Mouse (Mus musculus): ENCODE measurements around the gene Tspan17. TPM values are rescaled to one million over a fixed set of nuclear protein-coding genes. Genes with fewer than 3 reads are reported as not detected.

The Tspan17 gene
- polyA plus RNA-seq, 1 experiment: 26.6 TPM

DNA sequence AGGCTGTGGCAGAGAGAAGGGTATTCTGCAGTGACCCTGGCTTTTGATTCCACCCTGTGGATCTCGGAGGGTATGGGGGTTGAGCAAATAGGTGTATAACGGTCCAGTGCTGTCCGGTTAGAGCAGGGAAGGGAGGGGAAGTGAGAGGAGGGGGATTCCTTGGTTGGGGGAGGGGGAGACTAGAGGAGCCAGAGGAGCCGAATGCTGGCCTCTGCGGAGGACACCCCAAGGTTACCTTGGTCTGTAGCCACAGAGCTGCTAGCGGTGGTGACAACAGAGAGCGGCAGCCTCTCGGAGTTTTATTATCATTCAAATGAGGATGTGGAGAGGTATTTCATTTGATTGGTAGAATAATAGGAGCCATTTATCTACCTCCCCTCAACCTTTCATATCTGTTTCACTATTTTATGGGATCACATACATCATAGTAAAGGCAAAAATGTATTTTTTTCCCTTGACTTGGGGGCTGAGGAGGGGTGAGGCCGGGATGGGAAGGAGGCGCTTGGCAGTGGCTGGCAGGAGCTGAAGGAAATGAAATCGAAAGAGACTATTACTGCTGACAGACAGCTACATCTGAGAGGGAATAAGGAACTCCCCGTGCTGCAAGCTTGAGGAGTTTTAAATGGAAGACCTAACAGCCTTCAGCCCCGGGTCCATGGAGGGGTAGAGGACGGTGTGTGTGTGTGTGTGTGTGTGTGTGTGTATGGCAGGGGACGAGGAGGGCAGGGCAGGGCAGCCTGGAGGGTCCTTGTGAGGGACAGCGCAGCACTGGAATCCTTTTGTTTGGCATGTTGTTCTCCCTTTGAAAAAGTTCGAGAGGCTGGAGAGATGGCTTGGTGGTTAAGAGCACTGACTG is 29.4 kb downstream of the Tspan17 start:
- H3K79me2 ChIP-seq (ENCODE audit: control insufficient read depth, insufficient read depth): no peaks in the 10 kb centered on the region
- no peak for TF ChIP-seq MAX (IDR thresholded peaks at IDR 0.05)
- no peak for TF ChIP-seq USF1 (IDR thresholded peaks at IDR 0.05; ENCODE audit: low read depth)
- TF ChIP-seq CEBPB (IDR thresholded peaks at IDR 0.05; ENCODE audit: low read depth): no peak
- TF ChIP-seq MYOG (IDR thresholded peaks at IDR 0.05; ENCODE audit: control insufficient read depth, extremely low read depth, insufficient read length): no peak
- no peak for TF ChIP-seq MYOD1 (IDR thresholded peaks at IDR 0.05; ENCODE audit: control insufficient read depth, insufficient read length, low read depth)
- TF ChIP-seq FOSL1 (IDR thresholded peaks at IDR 0.05; ENCODE audit: insufficient read depth, low read length, poor library complexity, severe bottlenecking): no peak
- TF ChIP-seq CTCF (IDR thresholded peaks at IDR 0.05; ENCODE audit: control insufficient read depth, insufficient read depth, insufficient read length): no peak

GRCm38 (mm10) chr13:54821106-54821505 is 31.9 kb downstream of the Tspan17 start:
- Histone ChIP-seq H3K4me3 (ENCODE audit: insufficient read depth, poor library complexity, severe bottlenecking) (no peak overlapping the region), H3K79me3 (ENCODE audit: low read depth) (no peaks in the 10 kb centered on the region), H3K79me2 (ENCODE audit: control insufficient read depth, insufficient read depth) (no peaks in the 10 kb centered on the region), H3K36me3 (ENCODE audit: control insufficient read depth, insufficient read depth) (no peaks in the 10 kb centered on the region), H3ac (ENCODE audit: control insufficient read depth, insufficient read length, low read depth) (no peak overlapping the region), H3K27me3 (ENCODE audit: control insufficient read depth, insufficient read depth, insufficient read length) (no peaks in the 10 kb centered on the region)
- TF ChIP-seq MYOG (IDR thresholded peaks at IDR 0.05; ENCODE audit: control insufficient read depth, extremely low read depth, insufficient read length): no peak
- TF ChIP-seq USF1 (IDR thresholded peaks at IDR 0.05; ENCODE audit: low read depth): no peak
- TF ChIP-seq MYOD1 (IDR thresholded peaks at IDR 0.05; ENCODE audit: control insufficient read depth, insufficient read length, low read depth): no peak
- TF ChIP-seq CTCF (IDR thresholded peaks at IDR 0.05; ENCODE audit: control insufficient read depth, insufficient read depth, insufficient read length): no peak
- no peak for TF ChIP-seq CEBPB (IDR thresholded peaks at IDR 0.05; ENCODE audit: low read depth)

More for the DNA sequence above, 29.4 kb downstream of the Tspan17 start:
- H3K4me3 ChIP-seq (ENCODE audit: insufficient read depth, poor library complexity, severe bottlenecking): no peak overlapping the region
- no peaks in the 10 kb centered on the region for H3K27me3 ChIP-seq (ENCODE audit: control insufficient read depth, insufficient read depth, insufficient read length)
- no peaks in the 10 kb centered on the region for H3K79me3 ChIP-seq (ENCODE audit: low read depth)
- H3ac ChIP-seq (ENCODE audit: control insufficient read depth, insufficient read length, low read depth): no peak overlapping the region
- H3K36me3 ChIP-seq (ENCODE audit: control insufficient read depth, insufficient read depth): no peaks in the 10 kb centered on the region

DNA sequence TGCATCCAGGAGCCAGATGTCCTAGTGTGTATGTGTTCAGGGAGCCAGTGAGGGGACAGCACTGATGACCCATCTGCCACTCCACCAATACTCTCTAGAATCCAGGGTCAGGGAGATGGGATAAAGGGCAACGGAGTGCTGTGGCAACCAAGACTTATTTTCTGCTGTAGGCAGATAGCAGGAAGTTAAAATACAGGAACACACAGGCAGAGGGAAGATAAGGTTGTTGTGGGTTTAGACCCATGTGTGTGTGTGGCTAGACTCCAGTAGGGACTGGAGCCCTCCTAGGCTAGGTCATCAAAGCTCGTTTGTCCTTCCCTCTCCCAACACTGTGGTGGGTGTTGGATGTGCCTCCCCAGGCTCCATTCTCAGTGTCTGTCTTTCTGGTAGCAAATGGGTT is 32.8 kb downstream of the Tspan17 start:
- H3K27me3 ChIP-seq (ENCODE audit: control insufficient read depth, insufficient read depth, insufficient read length): no peaks in the 10 kb centered on the region
- TF ChIP-seq FOSL1 (IDR thresholded peaks at IDR 0.05; ENCODE audit: insufficient read depth, low read length, poor library complexity, severe bottlenecking) (no peak), MYOD1 (IDR thresholded peaks at IDR 0.05; ENCODE audit: control insufficient read depth, insufficient read length, low read depth) (no peak), CEBPB (IDR thresholded peaks at IDR 0.05; ENCODE audit: low read depth) (no peak), USF1 (IDR thresholded peaks at IDR 0.05; ENCODE audit: low read depth) (no peak), CTCF (IDR thresholded peaks at IDR 0.05; ENCODE audit: control insufficient read depth, insufficient read depth, insufficient read length) (no peak), MAX (IDR thresholded peaks at IDR 0.05) (no peak), MYOG (IDR thresholded peaks at IDR 0.05; ENCODE audit: control insufficient read depth, extremely low read depth, insufficient read length) (no peak)
- H3K79me3 ChIP-seq (ENCODE audit: low read depth): no peaks in the 10 kb centered on the region
- no peak overlapping the region for H3K4me3 ChIP-seq (ENCODE audit: insufficient read depth, poor library complexity, severe bottlenecking)
- H3K36me3 ChIP-seq (ENCODE audit: control insufficient read depth, insufficient read depth): no peaks in the 10 kb centered on the region
- H3K79me2 ChIP-seq (ENCODE audit: control insufficient read depth, insufficient read depth): no peaks in the 10 kb centered on the region
- H3ac ChIP-seq (ENCODE audit: control insufficient read depth, insufficient read length, low read depth): no peak overlapping the region

DNA sequence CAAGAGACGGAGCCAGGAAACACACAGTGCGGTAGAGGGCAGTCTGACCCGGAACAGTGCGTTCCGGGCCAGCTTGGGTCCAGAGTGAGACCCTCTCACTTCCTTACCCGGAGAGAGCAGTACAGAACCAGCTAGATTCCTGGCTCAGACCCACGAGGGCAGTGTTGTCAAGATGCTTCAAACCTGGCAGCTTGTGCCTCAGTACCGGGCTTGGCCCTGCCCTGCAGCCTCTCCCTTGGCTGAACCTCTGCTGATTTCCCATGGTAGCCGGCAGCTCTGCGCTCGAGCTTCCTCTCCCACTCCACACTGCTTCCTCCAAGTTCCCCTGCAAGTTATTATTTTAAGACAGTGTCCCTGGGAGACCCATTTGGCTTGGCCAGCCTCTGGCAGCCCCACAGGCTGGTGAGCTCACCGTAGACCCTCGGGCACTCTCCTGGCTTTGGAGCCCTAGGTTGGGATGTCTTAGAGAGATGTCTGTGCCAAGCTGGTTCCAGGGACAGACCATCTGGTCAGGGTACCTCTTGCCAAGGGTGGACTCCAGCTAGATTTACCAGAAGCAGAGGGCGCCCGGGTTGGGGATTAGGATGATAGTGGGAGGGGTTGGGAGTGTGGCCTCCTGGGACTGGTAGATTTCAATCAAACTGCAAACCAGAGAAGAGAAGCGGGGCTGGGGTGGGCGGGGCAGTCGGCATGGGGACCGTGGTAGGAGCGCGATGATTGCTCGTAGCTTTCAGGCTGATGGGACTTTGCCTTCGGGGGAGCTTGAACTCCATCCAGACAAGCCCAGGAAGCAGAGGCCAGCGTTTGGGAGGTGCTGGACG is 35.1 kb downstream of the Tspan17 start:
- no peaks in the 10 kb centered on the region for H3K79me3 ChIP-seq (ENCODE audit: low read depth)
- no peaks in the 10 kb centered on the region for H3K36me3 ChIP-seq (ENCODE audit: control insufficient read depth, insufficient read depth)
- no peak overlapping the region for H3K4me3 ChIP-seq (ENCODE audit: insufficient read depth, poor library complexity, severe bottlenecking)
- no peak overlapping the region for H3ac ChIP-seq (ENCODE audit: control insufficient read depth, insufficient read length, low read depth)
- H3K27me3 ChIP-seq (ENCODE audit: control insufficient read depth, insufficient read depth, insufficient read length): no peaks in the 10 kb centered on the region
- no peaks in the 10 kb centered on the region for H3K79me2 ChIP-seq (ENCODE audit: control insufficient read depth, insufficient read depth)
- TF ChIP-seq FOSL1 (IDR thresholded peaks at IDR 0.05; ENCODE audit: insufficient read depth, low read length, poor library complexity, severe bottlenecking): no peak
- TF ChIP-seq MYOD1 (IDR thresholded peaks at IDR 0.05; ENCODE audit: control insufficient read depth, insufficient read length, low read depth): no peak
- no peak for TF ChIP-seq MYOG (IDR thresholded peaks at IDR 0.05; ENCODE audit: control insufficient read depth, extremely low read depth, insufficient read length)
- no peak for TF ChIP-seq CEBPB (IDR thresholded peaks at IDR 0.05; ENCODE audit: low read depth)
- no peak for TF ChIP-seq CTCF (IDR thresholded peaks at IDR 0.05; ENCODE audit: control insufficient read depth, insufficient read depth, insufficient read length)
- TF ChIP-seq USF1 (IDR thresholded peaks at IDR 0.05; ENCODE audit: low read depth): no peak
- no peak for TF ChIP-seq MAX (IDR thresholded peaks at IDR 0.05)

DNA sequence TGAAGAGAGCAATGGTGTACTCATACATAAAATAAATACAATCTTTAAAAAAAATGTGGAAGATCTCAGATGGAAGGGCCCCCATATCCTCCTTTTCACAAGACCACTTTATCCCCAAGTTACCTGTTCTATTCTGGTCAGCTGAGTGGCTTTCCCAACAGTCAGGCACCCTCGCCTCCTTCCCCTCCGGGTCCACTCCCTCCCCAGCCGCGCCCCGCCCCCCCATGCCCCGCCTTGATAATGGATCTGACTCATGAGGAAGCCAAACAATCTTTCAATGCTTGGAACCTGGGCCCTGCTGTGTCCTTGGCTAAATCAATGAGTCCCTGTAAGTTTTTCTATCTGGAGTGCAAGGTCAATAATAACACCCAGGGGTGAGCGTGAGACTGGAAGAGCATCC is 38.8 kb downstream of the Tspan17 start:
- Histone ChIP-seq H3K4me3 (ENCODE audit: insufficient read depth, poor library complexity, severe bottlenecking) (no peak overlapping the region), H3ac (ENCODE audit: control insufficient read depth, insufficient read length, low read depth) (no peak overlapping the region), H3K36me3 (ENCODE audit: control insufficient read depth, insufficient read depth) (no peaks in the 10 kb centered on the region), H3K79me3 (ENCODE audit: low read depth) (no peaks in the 10 kb centered on the region), H3K79me2 (ENCODE audit: control insufficient read depth, insufficient read depth) (no peaks in the 10 kb centered on the region), H3K27me3 (ENCODE audit: control insufficient read depth, insufficient read depth, insufficient read length) (no peaks in the 10 kb centered on the region)
- TF ChIP-seq USF1 (IDR thresholded peaks at IDR 0.05; ENCODE audit: low read depth) (no peak), CTCF (IDR thresholded peaks at IDR 0.05; ENCODE audit: control insufficient read depth, insufficient read depth, insufficient read length) (no peak), MAX (IDR thresholded peaks at IDR 0.05) (no peak), MYOD1 (IDR thresholded peaks at IDR 0.05; ENCODE audit: control insufficient read depth, insufficient read length, low read depth) (no peak), FOSL1 (IDR thresholded peaks at IDR 0.05; ENCODE audit: insufficient read depth, low read length, poor library complexity, severe bottlenecking) (no peak), CEBPB (IDR thresholded peaks at IDR 0.05; ENCODE audit: low read depth) (no peak), MYOG (IDR thresholded peaks at IDR 0.05; ENCODE audit: control insufficient read depth, extremely low read depth, insufficient read length) (no peak)
